Mouse (Mus musculus): ENCODE measurements around the gene Snx20.

GRCm38 (mm10) chr8:88579246-88579645, 56.7 kb downstream of the Snx20 start:
- no peak for TF ChIP-seq POLR2A (IDR thresholded peaks at IDR 0.05; ENCODE audit: control insufficient read depth, extremely low read depth, insufficient read depth, low read length, poor library complexity)
- TF ChIP-seq CTCF (IDR thresholded peaks at IDR 0.05; ENCODE audit: borderline replicate concordance, control insufficient read depth, extremely low read depth, insufficient read depth, low read length, poor library complexity): no peak

All from thymus, adult 2 months (tissue).